Mouse (Mus musculus) neural tube, embryonic 13.5 days (tissue): ENCODE measurements around the gene Pex14. TPM values are rescaled to one million over a fixed set of nuclear protein-coding genes. Genes with fewer than 3 reads are reported as not detected.

Experiments used
- ATAC-seq: fragments of 200-750 bp; cut with Nextera tagmentation; 2 replicates; pipeline ENCODE4 v1.8.0; 2017; ENCODE audit warnings: low read depth, mild to moderate bottlenecking, moderate TSS enrichment, moderate library complexity
- H3K27ac ChIP-seq: fragments of 300-500 bp; sonication (generic); replicated peaks from 2 replicates; pipeline ENCODE4 v1.5.1; 2015; ENCODE audit warnings: moderate library complexity, mild to moderate bottlenecking, inconsistent platforms
- H3K27me3 ChIP-seq: fragments of 300-500 bp; sonication (generic); 2 replicates; pipeline ENCODE4 v1.6.1; 2015; ENCODE audit warnings: mild to moderate bottlenecking, inconsistent platforms
- H3K36me3 ChIP-seq: fragments of 300-500 bp; sonication (generic); 2 replicates; pipeline ENCODE4 v1.6.1; 2015; ENCODE audit warnings: mild to moderate bottlenecking, inconsistent platforms
- H3K4me1 ChIP-seq: fragments of 300-500 bp; sonication (generic); replicated peaks from 2 replicates; pipeline ENCODE4 v1.6.1; 2015; ENCODE audit warnings: inconsistent platforms
- H3K4me2 ChIP-seq: fragments of 300-500 bp; sonication (generic); 2 replicates; pipeline ENCODE4 v1.6.1; 2015; ENCODE audit warnings: inconsistent platforms, mild to moderate bottlenecking, moderate library complexity
- H3K4me3 ChIP-seq: fragments of 300-500 bp; sonication (generic); 2 replicates; pipeline ENCODE4 v1.5.1; 2015; ENCODE audit warnings: mild to moderate bottlenecking, inconsistent platforms
- H3K9ac ChIP-seq: fragments of 300-500 bp; sonication (generic); 2 replicates; pipeline ENCODE4 v1.6.1; 2015; ENCODE audit warnings: moderate library complexity, mild to moderate bottlenecking, inconsistent platforms
- H3K9me3 ChIP-seq: fragments of 300-500 bp; sonication (generic); 2 replicates; pipeline ENCODE4 v1.6.1; 2016; ENCODE audit warnings: inconsistent platforms
- WGBS: fragments of 180-500 bp; shearing (Covaris S2); methylation state at CpG from one replicate; pipeline ENCODE4 v1.1.7; 2015; 5-methylcytosine and 5-hydroxymethylcytosine counted together
- polyA plus RNA-seq: library from polyadenylated mRNA; unstranded; fragments of >200 nt; fragmentation: Nextera tagmentation; extraction: Ambion mirVana; gene quantifications from 2 replicates; pipeline ENCODE4 v1.2.1, GENCODE M21; 2015

Gene Pex14
- polyA plus RNA-seq, 1 experiment from 2014 or later = 50.5 TPM

DNA sequence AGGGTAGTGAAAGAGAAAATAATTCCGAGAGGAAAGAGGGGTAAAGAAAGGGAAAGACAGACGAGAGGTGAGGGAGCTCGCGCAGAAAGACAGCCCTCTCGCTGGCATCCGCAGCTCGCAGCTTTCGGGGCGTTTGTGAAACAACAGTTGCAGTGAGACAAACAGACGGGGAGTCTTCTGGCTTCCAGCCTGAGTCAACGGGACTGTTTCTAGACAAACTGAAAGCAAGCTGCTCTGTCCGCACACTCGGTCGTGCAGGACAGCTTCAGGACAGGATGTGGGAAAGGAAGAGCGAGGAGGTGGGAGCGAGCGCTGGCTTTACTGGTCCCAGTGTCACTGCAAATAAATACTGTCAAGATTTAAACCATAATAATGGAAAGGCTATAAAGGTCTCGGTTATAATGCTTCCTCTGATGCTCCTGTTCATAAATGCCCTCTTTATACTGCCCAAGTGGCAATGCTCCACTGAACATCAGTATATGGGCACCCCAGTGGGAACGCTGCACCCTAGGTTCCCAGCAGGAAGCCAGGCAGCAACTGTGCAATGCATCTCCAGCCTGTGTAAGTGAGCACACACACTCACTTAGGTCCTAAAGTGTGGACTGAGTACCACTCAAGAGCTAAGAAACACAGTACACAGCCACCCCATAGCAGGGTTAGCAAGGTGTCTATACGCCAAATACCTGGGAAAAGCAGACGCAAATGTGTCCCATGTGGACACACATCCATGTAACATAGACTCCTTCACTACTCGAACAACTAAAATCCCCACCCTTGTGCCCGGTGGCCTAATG is 35.4 kb downstream of the Pex14 start:
- Histone ChIP-seq H3K4me3 (no peak overlapping the region), H3K4me2 (no peak overlapping the region), H3K27me3 (no peaks in the 10 kb centered on the region), H3K27ac (0 out of 2 replicates have a peak overlapping the region, but pooled peaks have one; percentile 2), H3K36me3 (no peaks in the 10 kb centered on the region), H3K4me1 (peaks cover 68% of the 10 kb centered on the region), H3K9ac (0 out of 2 replicates have a peak overlapping the region, but pooled peaks have one; percentile 12), H3K9me3 (no peaks in the 10 kb centered on the region)
- no peak for ATAC-seq
- 81% methylated on average over 23 of the region's 23 CpGs for WGBS

DNA sequence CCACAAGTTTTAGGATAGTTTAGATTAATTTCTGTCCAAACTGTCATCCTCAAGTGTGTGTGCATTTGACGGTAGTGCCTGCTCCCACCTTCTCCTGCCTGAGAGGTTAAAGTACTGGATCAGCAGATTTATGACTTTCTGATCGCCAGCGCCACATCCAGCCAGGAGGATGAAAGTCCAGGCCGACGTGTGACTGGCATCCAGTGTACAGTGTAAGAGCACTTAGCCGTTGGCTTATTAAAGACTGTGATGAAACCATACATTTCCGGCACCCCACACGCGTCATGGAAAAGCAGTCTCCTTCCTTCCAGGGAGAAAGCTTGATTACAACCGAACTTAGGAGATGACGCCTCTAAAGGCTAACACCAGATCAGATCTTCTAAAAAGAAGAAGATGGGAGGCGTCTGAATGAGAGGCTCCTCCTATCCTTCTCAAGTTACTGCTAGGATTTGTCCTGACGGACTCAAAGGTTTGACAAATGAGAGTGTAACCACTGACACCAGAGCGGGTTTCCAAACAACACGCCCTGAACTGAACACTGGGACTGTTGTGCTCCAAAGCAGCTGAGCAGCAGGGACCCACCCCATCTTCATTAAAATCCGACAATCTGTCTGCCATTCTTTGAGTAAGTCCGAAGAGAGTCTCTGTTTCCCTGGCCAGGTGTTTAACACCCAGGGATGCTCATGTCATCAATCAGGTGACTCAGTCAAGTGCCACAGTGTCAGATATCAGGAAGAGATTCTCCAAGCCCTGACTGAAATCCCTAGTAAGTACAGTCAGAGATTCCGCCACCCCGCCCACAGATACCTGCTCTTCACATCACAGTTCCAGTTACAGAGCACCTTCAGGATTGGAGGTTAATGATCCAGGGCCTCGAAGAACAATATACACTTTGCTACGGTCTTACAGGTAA is 37.0 kb downstream of the Pex14 start:
- ATAC-seq = no peak
- Histone ChIP-seq H3K9me3 (no peaks in the 10 kb centered on the region), H3K4me3 (no peak overlapping the region), H3K36me3 (no peaks in the 10 kb centered on the region), H3K4me2 (no peak overlapping the region), H3K27ac (peak overlapping the region; percentile 63), H3K4me1 (peaks cover 79% of the 10 kb centered on the region), H3K9ac (peak overlapping the region; percentile 31; the same call in 1 of the 2 replicates), H3K27me3 (no peaks in the 10 kb centered on the region)
- 47% methylated on average over 21 of the region's 21 CpGs for WGBS

DNA sequence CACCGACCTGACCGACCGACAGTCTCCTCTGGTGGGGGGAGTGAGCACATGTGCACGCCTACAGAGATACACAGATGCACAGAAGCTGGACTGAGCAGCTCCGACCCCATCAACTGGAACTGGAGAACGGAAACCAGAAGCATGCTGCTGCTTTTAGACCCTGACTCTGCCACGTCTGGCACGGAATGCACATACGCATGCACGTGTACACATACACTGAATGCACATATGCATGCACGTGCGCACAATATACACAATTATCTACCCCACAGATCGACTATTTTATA is 38.3 kb downstream of the Pex14 start:
- Histone ChIP-seq H3K27me3 (no peaks in the 10 kb centered on the region), H3K4me3 (no peak overlapping the region), H3K9ac (peak overlapping the region; percentile 38; the same call in 1 of the 2 replicates), H3K36me3 (no peaks in the 10 kb centered on the region), H3K9me3 (no peaks in the 10 kb centered on the region), H3K4me1 (peaks cover 83% of the 10 kb centered on the region), H3K4me2 (peak overlapping the region; percentile 27; the same call in 1 of the 2 replicates), H3K27ac (peak overlapping the region; percentile 83)
- ATAC-seq = no peak; the same call in 1 of the 2 replicates
- 51% methylated on average over 13 of the region's 13 CpGs for WGBS

DNA sequence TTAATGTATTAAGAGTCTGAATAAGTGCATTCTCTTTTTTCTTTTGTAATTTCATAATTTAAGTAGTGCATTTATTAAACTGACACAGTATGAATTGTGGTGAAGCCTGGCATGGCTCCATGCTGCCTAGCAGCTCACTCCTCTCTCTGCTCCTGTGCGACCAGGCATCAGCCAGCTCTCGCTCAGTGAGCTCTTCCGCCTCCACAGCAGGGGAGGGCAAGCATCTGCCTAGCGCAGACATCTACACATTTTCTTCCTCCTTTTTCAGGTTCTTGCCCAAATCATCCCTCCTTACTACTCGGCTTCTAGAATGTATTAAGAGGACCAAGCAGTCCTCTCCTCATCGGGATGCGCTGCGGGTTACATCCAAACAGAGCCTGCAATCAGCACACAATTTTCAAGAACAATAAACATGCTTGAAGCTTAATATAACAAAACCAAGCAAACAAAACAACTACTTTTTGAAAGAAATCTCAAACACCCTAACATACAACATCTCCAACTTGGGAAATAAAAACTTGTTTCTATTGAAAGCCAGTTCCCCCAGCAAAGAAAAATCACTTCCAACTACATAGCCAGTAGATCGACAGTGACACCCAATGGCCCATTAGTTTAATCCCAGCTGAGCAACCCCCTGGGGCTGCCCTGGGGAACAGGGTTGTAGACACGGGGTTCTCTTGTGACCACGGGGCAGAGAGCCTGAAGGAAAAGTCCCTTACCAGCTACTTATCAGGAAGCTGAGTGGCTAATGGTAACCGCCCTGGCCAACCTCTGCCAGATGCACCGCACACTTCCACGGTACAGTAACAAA is 38.9 kb downstream of the Pex14 start:
- peak overlapping the region; percentile 38; the same call in 1 of the 2 replicates for H3K9ac ChIP-seq

DNA sequence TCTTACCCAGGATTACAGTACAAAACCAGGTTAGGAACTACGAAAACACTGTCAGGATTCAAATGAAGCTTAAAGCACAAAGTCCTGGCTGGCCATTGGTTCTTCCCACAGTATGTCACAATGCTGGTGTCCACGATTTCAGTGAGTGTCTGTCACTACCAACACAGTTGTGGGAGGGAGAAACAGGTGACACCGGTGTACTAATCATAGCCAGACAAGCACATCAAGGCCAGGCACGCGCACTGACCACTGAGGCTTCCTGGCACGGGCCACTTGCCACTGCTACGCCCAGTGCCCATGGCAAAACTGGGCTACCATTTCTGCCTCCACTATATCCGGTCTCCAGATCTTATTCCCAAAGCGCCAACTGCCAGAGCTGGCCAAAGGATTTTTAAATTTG is 40.0 kb downstream of the Pex14 start:
- Histone ChIP-seq H3K9ac (no peak overlapping the region), H3K4me3 (no peak overlapping the region), H3K27me3 (no peaks in the 10 kb centered on the region), H3K36me3 (no peaks in the 10 kb centered on the region), H3K4me1 (peaks cover 92% of the 10 kb centered on the region), H3K27ac (0 out of 2 replicates have a peak overlapping the region, but pooled peaks have one; percentile 34), H3K4me2 (no peak overlapping the region), H3K9me3 (no peaks in the 10 kb centered on the region)
- 93% methylated on average over 9 of the region's 9 CpGs for WGBS
- no peak for ATAC-seq

More for the DNA sequence above, 38.9 kb downstream of the Pex14 start:
- no peak for ATAC-seq
- Histone ChIP-seq H3K9me3 (no peaks in the 10 kb centered on the region), H3K27me3 (no peaks in the 10 kb centered on the region), H3K4me2 (peak overlapping the region; percentile 27; the same call in 1 of the 2 replicates), H3K36me3 (no peaks in the 10 kb centered on the region), H3K27ac (peak overlapping the region; percentile 83), H3K4me3 (no peak overlapping the region), H3K4me1 (peaks cover 89% of the 10 kb centered on the region)
- WGBS = 35% methylated on average over 14 of the region's 14 CpGs

- ATAC-seq = no peak
- Histone ChIP-seq H3K27ac (peak overlapping the region; percentile 64), H3K4me1 (peaks cover 83% of the 10 kb centered on the region), H3K4me2 (no peak overlapping the region), H3K36me3 (no peaks in the 10 kb centered on the region), H3K4me3 (no peak overlapping the region), H3K27me3 (no peaks in the 10 kb centered on the region), H3K9ac (peak overlapping the region; percentile 52), H3K9me3 (no peaks in the 10 kb centered on the region)
- 38% methylated on average over 7 of the region's 7 CpGs for WGBS
Observed at GRCm38 (mm10) chr4:149058298-149058697, 41.4 kb downstream of the Pex14 start.

GRCm38 (mm10) chr4:149057470-149057869 is 42.2 kb downstream of the Pex14 start:
- H3K4me3 ChIP-seq = no peak overlapping the region
- H3K27ac ChIP-seq = peak overlapping the region; percentile 11
- peak overlapping the region; percentile 43 for H3K9ac ChIP-seq
- no peak for ATAC-seq
- no peaks in the 10 kb centered on the region for H3K27me3 ChIP-seq
- H3K36me3 ChIP-seq = no peaks in the 10 kb centered on the region
- H3K4me1 ChIP-seq = peaks cover 75% of the 10 kb centered on the region
- no peaks in the 10 kb centered on the region for H3K9me3 ChIP-seq
- peak overlapping the region; percentile 32 for H3K4me2 ChIP-seq
- 11% methylated on average over 14 of the region's 14 CpGs for WGBS

DNA sequence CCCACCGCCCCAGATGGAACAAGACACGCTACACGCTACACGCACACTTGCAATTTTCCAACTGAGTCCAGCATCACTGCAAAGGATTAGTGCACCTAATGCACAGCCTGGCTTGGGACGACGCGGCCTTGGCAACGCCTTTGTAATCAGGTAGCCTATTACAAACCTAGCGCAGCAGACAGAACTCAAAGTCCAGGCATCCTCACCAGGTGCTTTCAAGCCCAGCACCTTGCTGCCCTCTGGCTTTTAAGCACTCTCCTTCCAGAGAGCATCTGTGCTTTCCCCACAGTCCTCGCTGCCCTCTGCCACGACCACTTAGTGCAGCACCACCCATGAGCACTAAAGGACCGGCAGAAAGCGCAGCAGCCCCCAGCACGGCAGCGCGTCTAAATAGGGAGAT is 42.7 kb downstream of the Pex14 start:
- Histone ChIP-seq H3K27me3 (no peaks in the 10 kb centered on the region; the same call in 1 of the 2 replicates), H3K4me2 (peak overlapping the region; percentile 32), H3K4me1 (peaks cover 70% of the 10 kb centered on the region), H3K9ac (peak overlapping the region; percentile 43), H3K36me3 (no peaks in the 10 kb centered on the region), H3K27ac (peak overlapping the region; percentile 11), H3K4me3 (no peak overlapping the region), H3K9me3 (no peaks in the 10 kb centered on the region)
- WGBS = 55% methylated on average over 16 of the region's 16 CpGs
- ATAC-seq = no peak

- no peak overlapping the region for H3K27ac ChIP-seq
- no peak for ATAC-seq
- no peaks in the 10 kb centered on the region for H3K9me3 ChIP-seq
- H3K9ac ChIP-seq = no peak overlapping the region
- WGBS = 60% methylated on average over 6 of the region's 6 CpGs
- no peaks in the 10 kb centered on the region for H3K36me3 ChIP-seq
- H3K27me3 ChIP-seq = peaks cover 2% of the 10 kb centered on the region
- no peak overlapping the region for H3K4me2 ChIP-seq
- H3K4me1 ChIP-seq = peaks cover 60% of the 10 kb centered on the region
- H3K4me3 ChIP-seq = no peak overlapping the region
Observed at GRCm38 (mm10) chr4:149055847-149056246, 43.8 kb downstream of the Pex14 start.

DNA sequence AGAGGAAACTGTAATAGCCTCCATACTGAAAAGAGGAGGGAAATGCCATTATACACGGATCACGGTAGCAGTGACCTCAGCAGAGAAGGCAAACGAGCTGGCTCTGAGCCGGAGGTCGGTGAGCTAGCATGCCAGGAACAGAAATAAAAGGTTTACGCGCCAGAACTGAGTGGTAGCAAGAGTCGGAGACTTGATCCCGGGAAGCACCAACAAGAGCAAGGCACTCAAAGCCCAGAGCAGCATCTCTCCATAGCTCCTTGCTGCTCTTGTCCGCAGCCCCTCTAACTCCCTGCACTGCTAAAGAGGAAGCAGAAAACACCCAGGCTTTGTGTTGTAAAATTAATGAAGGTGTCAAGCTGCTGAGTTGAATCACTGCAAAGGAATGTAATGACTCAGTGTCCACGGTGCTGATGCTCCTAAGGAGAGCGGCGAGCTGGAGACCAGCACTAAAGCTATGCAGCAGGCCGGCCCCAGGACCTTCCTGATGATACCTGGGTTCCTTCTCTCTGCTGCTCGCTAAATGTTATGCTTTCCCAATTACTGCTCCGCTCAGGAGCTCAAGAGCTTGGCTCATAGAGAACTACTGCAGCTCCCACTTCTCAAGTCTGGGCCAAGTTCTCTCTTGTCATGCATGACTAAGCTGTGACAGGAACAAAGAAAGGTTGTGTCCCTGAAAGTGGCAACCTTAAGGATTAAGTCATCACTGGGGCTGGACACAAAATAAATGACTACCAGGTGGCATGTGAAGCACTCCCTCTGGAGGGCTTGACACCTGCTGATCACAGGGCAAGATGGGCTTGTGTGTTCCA is 50.1 kb downstream of the Pex14 start:
- Histone ChIP-seq H3K4me3 (no peak overlapping the region), H3K36me3 (no peaks in the 10 kb centered on the region), H3K27me3 (peaks cover 13% of the 10 kb centered on the region), H3K27ac (peak overlapping the region; percentile 74), H3K4me1 (peaks cover 56% of the 10 kb centered on the region), H3K9me3 (no peaks in the 10 kb centered on the region), H3K9ac (peak overlapping the region; percentile 49), H3K4me2 (peak overlapping the region; percentile 29)
- peak; percentile 34; the same call in 1 of the 2 replicates for ATAC-seq
- 2% methylated on average over 16 of the region's 16 CpGs for WGBS
